Mouse (Mus musculus): Measurements from ENCODE around the gene Slc4a2.

The Slc4a2 gene

GRCm38 (mm10) chr5:24423129-24424003 lies at the start of gene Slc4a2, which contains the start of gene Cdk5:
Gene Slc4a2 (plus strand): TSS chr5:24423837.
Gene Cdk5 (minus strand): TSS chr5:24423530.
- DNase-seq (ENCODE audit: low read depth, low spot score) = peak; percentile 97

- no peak for DNase-seq (ENCODE audit: low read depth, low spot score)
Observed at GRCm38 (mm10) chr5:24374216-24374615, 49.4 kb upstream of the Slc4a2 start.

DNA sequence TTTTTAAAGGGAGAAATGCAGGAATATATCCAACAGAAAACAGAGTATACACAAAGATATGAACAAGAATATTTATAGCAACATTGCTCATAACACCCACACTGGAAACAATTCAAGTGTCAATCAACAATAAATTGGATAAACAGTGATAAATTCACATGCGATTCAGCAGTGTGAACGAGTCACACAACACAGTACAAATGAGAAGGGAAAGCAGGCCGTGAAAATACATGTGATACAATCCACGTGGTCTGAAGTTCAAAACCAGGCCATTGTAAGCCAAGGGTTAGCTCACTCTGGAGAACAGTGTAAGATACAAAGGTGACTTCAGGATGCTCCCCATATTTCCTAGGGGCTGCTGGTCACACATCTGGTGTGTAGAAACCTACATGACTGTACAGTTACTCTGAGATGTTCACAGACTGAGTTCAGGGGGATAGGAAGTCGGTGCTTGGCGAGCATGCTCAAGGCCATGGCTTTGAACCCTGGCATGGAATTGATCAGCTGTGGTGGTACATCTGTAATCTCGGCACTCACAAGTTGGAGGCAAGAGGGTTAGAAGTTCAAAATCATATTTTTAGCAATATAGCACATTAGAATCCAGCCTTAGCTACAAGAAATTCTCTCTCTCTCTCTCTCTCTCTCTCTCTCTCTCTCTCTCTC lies 48.8 kb upstream of the Slc4a2 start:
- DNase-seq (ENCODE audit: low read depth, low spot score) = no peak

- DNase-seq (ENCODE audit: low read depth, low spot score) = no peak
Observed at GRCm38 (mm10) chr5:24378700-24379099, 44.9 kb upstream of the Slc4a2 start.

DNA sequence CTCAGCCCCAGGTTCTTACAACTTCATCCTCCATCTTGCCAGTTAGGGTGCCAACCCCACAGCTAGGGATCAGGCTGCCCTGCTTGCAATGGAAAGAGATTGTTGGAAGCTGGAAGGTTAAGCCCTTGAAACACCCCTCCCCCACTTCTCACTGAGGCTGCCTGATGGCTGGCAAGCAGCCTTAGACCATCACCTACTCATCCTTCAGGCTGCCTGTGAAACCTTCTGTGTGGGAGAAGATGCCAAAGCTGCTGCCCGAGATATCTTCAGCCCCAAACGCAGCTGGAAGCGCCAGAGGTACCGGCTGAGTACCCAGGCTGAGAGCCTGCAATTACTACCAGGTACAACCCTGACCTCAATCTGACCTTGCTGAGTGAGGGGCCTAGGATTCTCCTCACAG lies 44.1 kb upstream of the Slc4a2 start:
- DNase-seq (ENCODE audit: low read depth, low spot score) = no peak

- DNase-seq (ENCODE audit: low read depth, low spot score) = no peak
Observed at GRCm38 (mm10) chr5:24380499-24380898, 43.1 kb upstream of the Slc4a2 start.

GRCm38 (mm10) chr5:24381486-24381885 lies 42.2 kb upstream of the Slc4a2 start:
- no peak for DNase-seq (ENCODE audit: low read depth, low spot score)

DNA sequence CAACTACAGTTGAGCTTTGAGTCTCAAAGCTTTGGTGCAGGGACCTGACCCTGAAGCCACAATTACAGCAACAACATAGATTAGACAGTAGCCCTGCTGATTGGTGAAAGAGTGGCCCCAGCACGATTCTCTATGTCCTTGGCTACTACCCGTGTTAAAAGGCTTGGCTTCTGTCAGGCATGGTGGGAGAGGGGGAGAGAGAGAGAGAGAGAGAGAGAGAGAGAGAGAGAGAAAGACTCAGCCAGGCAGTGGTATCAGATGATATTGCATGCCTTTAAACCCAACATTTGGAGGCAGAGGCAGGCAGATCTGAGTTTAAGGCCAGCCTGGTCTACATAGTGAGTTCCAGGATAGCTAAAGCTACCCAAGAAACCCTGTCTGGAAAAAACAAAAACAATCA lies 41.6 kb upstream of the Slc4a2 start:
- no peak for DNase-seq (ENCODE audit: low read depth, low spot score)

GRCm38 (mm10) chr5:24383026-24383859 lies 40.4 kb upstream of the Slc4a2 start:
- DNase-seq (ENCODE audit: low read depth, low spot score) = peak; percentile 96

GRCm38 (mm10) chr5:24384407-24384806 lies 39.2 kb upstream of the Slc4a2 start:
- no peak for DNase-seq (ENCODE audit: low read depth, low spot score)

- DNase-seq (ENCODE audit: low read depth, low spot score) = no peak
Observed at GRCm38 (mm10) chr5:24385374-24385773, 38.3 kb upstream of the Slc4a2 start.

DNA sequence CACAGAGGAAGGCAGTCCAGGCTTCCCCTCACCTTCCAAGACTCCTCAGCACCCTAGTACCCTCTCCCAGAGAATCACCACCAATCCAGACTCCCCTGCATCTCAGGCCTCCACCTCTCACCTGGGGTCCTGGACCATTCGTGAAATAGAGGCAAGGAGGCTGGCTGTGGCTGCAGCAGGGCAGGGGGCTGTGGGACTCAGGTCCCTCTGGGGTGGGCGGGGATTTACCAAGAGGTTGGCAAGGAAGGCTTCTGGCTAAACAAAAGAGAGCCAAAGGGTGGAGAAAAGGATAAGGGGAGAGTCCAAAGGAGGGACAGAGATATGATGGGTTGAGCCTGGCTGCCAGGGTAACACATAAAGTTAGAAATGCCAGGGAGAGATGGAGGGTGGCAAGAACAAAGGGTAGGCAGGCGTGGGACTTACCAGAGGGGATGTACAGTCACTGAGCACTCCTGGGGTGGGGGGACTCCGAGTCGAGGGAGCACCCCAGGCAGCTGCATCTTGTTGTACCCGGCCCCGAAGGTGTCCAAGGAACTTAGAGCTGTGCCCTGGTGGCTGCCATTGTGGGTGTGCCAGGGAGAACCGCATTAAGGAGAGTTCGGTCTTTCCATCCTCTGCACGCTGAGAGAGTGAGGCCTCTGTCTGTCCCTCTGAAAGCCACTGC lies 37.6 kb upstream of the Slc4a2 start:
- no peak for DNase-seq (ENCODE audit: low read depth, low spot score)

DNA sequence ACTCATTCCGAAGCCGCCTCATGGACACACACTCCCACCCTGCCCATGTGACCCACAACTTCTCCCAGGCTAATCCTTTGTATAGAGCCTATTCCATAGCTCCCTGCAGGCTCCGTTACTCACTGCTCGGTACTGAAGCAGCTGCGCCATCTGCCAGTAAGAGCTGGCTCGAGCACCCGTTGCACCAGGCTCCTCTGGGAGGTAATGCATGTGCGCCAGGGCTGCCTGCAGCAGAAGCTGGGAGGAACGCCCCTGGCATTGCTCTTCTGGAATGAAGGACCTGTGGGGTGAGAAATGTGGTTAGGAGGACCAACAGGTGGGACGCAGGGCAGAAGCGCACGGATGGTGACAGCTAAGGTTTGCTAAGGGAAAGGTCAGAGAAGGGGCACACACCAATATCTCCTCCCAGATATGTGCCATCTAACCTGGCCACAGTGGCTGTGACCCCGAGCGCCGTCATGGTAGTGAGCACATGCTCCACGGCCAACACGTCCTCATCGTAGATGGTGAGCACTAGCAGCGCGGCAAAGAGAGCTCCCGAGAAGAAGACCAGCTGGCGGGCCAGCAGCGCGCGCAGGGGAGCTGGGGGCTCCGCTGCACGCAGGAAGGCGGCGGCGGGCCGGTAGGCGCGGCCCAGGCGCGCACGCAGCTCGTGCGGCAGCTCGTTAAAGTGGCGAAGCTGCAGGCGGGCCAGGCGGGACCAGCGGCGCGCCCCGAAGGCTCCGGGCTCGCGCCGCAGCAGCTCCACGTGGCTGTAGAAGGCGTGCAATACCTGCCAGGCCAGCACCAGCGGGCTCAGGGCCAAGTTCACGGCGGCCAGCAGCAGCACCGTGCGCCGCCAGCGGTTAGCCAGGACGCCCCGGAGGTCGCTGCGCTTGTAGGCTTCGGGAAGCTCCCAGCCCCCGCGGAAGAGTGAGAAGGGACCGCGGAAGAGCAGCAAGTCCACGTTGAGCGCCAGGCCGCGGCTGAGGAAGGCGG lies 36.1 kb upstream of the Slc4a2 start:
- no peak for DNase-seq (ENCODE audit: low read depth, low spot score)

DNA sequence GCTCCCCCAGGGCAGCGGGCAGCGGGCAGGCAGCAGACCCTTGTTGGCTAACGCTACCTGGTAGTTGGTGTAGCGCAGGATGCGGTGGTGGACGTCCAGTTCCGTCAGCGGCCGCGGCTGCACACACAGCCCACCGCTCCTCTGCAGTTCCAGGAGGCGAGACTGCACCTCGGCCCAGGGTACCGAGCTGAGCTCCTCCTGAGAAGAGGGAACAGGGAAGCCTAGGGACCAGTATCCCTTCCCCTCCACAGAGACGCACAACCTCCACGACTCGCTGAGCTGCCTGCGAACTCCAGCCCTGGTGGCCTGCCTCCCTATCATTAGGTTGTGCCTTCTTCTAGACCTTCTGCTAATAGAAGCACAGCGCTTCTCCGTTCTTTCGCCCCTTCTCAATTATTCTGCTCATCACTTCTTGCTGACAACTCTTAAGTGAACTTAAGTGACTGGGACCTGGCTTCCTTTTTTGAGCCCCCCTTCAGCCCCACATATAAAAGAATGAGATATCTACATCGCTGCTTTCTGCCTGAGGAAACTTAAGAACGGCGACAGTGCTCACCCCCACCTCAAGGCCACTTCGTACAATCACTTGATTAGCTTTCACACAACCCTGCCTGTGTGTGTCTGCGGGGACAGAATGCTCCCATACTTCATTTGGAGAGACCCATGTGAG lies 35.3 kb upstream of the Slc4a2 start:
- DNase-seq (ENCODE audit: low read depth, low spot score) = no peak

DNA sequence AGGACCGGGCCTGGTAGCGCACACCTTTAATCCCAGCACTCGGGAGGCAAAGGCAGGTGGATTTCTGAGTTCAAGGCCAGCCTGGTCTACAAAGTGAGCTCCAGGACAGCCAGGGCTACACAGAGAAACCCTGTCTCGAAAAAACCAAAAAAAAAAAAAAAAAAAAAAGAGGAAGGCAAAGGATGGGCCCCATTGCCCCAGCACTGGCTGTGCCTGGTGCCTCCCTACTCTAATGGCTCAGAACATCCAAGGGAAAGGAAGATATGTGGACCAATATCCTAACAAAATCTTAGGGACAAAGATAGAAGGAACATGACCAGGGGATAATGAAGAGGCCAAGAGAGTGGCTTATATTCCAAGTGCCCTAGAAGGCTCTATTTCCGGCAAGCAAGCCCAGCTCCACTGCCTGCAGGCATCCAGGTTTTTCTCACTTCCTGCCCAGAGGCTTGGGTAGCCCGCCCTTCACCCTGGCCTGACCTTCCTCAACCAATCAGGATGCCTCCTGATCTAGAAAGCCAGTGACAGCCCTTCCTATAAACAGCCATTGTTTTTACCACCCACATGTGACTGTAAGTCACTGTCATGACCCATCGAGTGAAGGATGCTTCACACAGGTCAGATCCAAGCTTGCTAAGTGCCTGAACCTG lies 34.5 kb upstream of the Slc4a2 start:
- DNase-seq (ENCODE audit: low read depth, low spot score) = no peak

- no peak for DNase-seq (ENCODE audit: low read depth, low spot score)
Observed at GRCm38 (mm10) chr5:24389658-24390020, 34.0 kb upstream of the Slc4a2 start.

GRCm38 (mm10) chr5:24391864-24392263 lies 31.8 kb upstream of the Slc4a2 start, which contains the start of gene Atg9b:
Gene Atg9b (minus strand): TSS chr5:24392143.
- DNase-seq (ENCODE audit: low read depth, low spot score) = no peak

DNA sequence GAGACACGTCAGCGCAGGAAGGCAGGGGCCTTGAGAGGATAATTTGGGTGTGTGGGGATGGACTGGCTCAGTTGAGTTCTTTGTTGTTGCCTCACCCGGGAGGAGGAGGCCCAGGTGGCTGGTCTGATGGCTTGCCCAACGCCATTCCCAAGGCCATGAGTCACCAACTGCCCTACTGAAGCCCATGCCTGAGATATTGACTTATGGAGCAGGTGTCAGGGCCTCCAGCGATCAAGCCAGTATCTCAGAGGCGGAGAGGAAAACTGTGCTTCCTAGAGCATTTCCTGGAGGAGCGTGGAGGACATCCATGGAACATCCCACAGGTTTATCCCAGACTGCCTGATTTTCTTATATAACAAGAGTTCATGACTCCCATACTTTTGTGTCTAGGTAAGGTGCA lies 30.9 kb upstream of the Slc4a2 start:
- no peak for DNase-seq (ENCODE audit: low read depth, low spot score)

GRCm38 (mm10) chr5:24393392-24393997 lies 30.1 kb upstream of the Slc4a2 start, which contains the start of gene Abcb8:
Gene Abcb8 (plus strand): TSS chr5:24393663.
- DNase-seq (ENCODE audit: low read depth, low spot score) = no peak

Data from WW6 (cell line).